Mouse (Mus musculus): ENCODE data around the gene Epha4.

- no peak for TF ChIP-seq POLR2A (IDR thresholded peaks at IDR 0.05; ENCODE audit: control insufficient read depth, extremely low read depth, insufficient read depth, low read length, poor library complexity)
- TF ChIP-seq CTCF (IDR thresholded peaks at IDR 0.05; ENCODE audit: borderline replicate concordance, control insufficient read depth, extremely low read depth, insufficient read depth, low read length, poor library complexity) = no peak
These were observed 175.2 kb downstream of the Epha4 start for GRCm38 (mm10) chr1:77339701-77340100.
